Comparison of ENCODE assay signal across 1 mouse cellular context in the genomic region with DNA sequence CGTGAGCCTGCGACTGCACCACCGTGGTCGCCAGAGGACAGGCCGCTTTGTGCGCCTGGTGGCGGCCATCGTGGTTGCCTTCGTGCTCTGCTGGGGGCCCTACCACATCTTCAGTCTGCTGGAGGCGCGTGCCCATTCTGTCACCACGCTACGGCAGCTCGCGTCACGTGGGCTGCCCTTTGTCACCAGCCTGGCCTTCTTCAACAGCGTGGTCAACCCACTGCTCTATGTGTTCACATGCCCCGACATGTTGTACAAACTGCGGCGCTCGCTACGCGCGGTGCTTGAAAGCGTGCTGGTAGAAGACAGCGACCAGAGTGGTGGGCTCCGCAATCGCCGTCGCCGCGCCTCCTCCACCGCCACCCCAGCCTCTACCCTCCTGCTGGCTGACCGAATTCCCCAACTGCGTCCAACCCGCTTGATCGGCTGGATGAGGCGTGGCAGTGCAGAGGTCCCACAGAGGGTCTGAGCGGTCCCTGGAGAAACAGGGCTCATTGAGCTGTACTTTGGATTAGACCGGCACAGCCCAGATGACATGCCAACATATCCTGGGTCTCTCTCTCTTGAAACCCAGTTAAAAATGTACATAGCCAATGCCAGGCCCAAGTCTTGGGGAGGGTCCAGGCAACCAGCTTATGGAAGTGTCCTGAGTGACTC.
TF ChIP-seq lines count a peak whose summit lies in the region.

No protein-coding gene starts in this region.

TF ChIP-seq in MEL, 35 proteins besides CTCF, POLR2A, EP300 and RAD21:
- TF ChIP-seq ELF1 (IDR thresholded peaks at IDR 0.05; ENCODE audit: low read depth, low read length) (no peak), POLR2AphosphoS2 (IDR thresholded peaks at IDR 0.05; ENCODE audit: low read length) (0 out of 2 replicates have a peak, but pooled peaks have one; percentile 21)
